Mouse (Mus musculus) stomach, postnatal 0 days (tissue): ENCODE results near the gene A830031A19Rik.

Source experiments
- CTCF ChIP-seq: IDR thresholded peaks from 2 replicates; pipeline ENCODE4 v1.5.1; 2016; ENCODE audit warnings: antibody characterized with exemption, low read depth, mild to moderate bottlenecking, moderate library complexity
- EP300 ChIP-seq: optimal IDR thresholded peaks from 2 replicates; pipeline ENCODE3; 2016; ENCODE audit warnings: antibody characterized with exemption

GRCm38 (mm10) chr11:24094086-24094487, 19.2 kb upstream of the A830031A19Rik start:
- no peak for TF ChIP-seq EP300
- peak; percentile 64 for TF ChIP-seq CTCF
